Mouse (Mus musculus) heart, embryonic 11.5 days (tissue): ENCODE data around the gene Tarsl2. TPM values are rescaled to one million over a fixed set of nuclear protein-coding genes. Genes with fewer than 3 reads are reported as not detected.

Experiments used
- ATAC-seq: fragments of 200-750 bp; cut with Nextera tagmentation; replicated peaks from 2 replicates; pipeline ENCODE4 v1.8.0; 2017; ENCODE audit warnings: moderate library complexity; ENCODE audit not compliant: insufficient number of reproducible peaks, low FRiP score, low TSS enrichment
- H3K27ac ChIP-seq: fragments of 300-500 bp; sonication (generic); 2 replicates; pipeline ENCODE4 v1.5.1; 2014; ENCODE audit warnings: mild to moderate bottlenecking, low read depth, low read length
- H3K27me3 ChIP-seq: fragments of 300-500 bp; sonication (generic); 2 replicates; pipeline ENCODE4 v1.6.1; 2014; ENCODE audit warnings: mild to moderate bottlenecking, low read length, mixed read lengths; ENCODE audit not compliant: control insufficient read depth, insufficient read depth
- H3K36me3 ChIP-seq: fragments of 300-500 bp; sonication (generic); 2 replicates; pipeline ENCODE4 v1.6.1; 2014; ENCODE audit warnings: mild to moderate bottlenecking, low read length, moderate library complexity, mixed read lengths; ENCODE audit not compliant: control insufficient read depth, insufficient read depth
- H3K4me1 ChIP-seq: fragments of 300-500 bp; sonication (generic); 2 replicates; pipeline ENCODE4 v1.6.1; 2014; ENCODE audit warnings: low read length; ENCODE audit not compliant: control insufficient read depth, insufficient read depth
- H3K4me2 ChIP-seq: fragments of 300-500 bp; sonication (generic); 2 replicates; pipeline ENCODE4 v1.6.1; 2014; ENCODE audit warnings: mild to moderate bottlenecking, moderate library complexity
- H3K4me3 ChIP-seq: fragments of 300-500 bp; sonication (generic); 2 replicates; pipeline ENCODE4 v1.5.1; 2014; ENCODE audit warnings: low read depth, low read length
- H3K9ac ChIP-seq: fragments of 300-500 bp; sonication (generic); 2 replicates; pipeline ENCODE4 v1.6.1; 2014; ENCODE audit warnings: mild to moderate bottlenecking, low read depth, low read length, moderate library complexity
- H3K9me3 ChIP-seq: fragments of 300-500 bp; sonication (generic); replicated peaks from 2 replicates; pipeline ENCODE4 v1.6.1; 2016; ENCODE audit warnings: low read length; ENCODE audit not compliant: control insufficient read depth
- WGBS: fragments of 180-500 bp; shearing (Covaris S2); extraction: QIAGEN DNeasy Blood & Tissue Kit; methylation state at CpG from one replicate; pipeline ENCODE4 v1.1.7; 2014; ENCODE audit not compliant: insufficient replicate concordance; 5-methylcytosine and 5-hydroxymethylcytosine counted together
- polyA plus RNA-seq: library from polyadenylated mRNA; unstranded; fragments of >200 nt; fragmentation: Nextera tagmentation; extraction: Ambion mirVana; gene quantifications from 2 replicates; pipeline ENCODE4 v1.2.1, GENCODE M21; 2014

Tarsl2 gene
- polyA plus RNA-seq, 1 experiment from 2014 or later, result 19.5 TPM

DNA sequence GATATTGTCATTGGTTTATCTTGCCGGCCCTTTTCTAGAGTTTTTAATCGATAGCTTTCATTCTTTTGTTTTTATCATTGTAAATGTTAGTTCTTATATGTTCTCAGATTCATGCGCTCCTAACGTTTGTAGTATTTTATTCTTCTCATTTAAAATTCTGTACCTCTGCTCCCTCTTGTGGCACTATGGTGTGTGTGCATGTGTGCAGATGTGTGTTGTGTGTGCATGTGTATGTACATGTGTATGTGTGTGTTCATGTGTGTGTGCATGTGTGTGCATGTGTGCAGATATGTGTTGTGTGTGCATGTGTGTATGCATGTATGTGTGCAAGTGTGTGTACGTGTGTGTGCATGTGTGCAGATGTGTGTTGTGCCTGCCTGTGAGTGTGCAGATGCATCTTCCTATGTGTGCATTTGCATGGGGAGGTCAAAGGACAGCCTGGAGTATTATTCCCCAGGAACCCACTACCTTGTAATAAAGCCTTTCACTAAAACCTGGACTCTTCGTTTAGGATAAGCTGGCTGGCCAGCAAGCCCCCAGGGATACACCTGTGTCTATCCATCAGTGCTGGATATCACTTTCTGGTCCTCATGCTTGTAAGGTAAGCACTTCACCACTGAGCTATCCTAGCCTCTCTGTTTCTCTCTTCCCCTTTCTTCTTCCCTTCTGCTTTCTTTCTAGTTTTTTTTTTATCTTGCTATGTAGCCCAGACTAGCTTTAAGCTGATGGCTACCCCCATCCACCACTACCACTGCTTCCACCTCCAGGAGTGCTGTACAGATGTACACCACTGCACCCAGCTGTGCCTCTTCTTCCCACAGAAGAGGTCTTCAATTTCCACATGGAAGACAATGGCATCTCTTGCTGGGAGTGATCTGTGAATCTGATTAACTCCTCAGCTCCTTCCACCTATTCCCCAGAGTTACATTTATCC lies 2.1 kb upstream of the Tarsl2 start:
- H3K9ac ChIP-seq, result no peak overlapping the region
- H3K27ac ChIP-seq, result no peak overlapping the region
- 70% methylated on average over 6 of the region's 6 CpGs for WGBS
- H3K4me2 ChIP-seq, result no peak overlapping the region
- peaks cover 8% of the 10 kb centered on the region; the same call in 1 of the 2 replicates for H3K27me3 ChIP-seq
- no peaks in the 10 kb centered on the region for H3K9me3 ChIP-seq
- H3K4me3 ChIP-seq, result no peak overlapping the region
- H3K4me1 ChIP-seq, result 0 out of 2 replicates have a peak, but pooled peaks cover 7% of the 10 kb centered on the region
- no peak for ATAC-seq
- no peaks in the 10 kb centered on the region for H3K36me3 ChIP-seq

DNA sequence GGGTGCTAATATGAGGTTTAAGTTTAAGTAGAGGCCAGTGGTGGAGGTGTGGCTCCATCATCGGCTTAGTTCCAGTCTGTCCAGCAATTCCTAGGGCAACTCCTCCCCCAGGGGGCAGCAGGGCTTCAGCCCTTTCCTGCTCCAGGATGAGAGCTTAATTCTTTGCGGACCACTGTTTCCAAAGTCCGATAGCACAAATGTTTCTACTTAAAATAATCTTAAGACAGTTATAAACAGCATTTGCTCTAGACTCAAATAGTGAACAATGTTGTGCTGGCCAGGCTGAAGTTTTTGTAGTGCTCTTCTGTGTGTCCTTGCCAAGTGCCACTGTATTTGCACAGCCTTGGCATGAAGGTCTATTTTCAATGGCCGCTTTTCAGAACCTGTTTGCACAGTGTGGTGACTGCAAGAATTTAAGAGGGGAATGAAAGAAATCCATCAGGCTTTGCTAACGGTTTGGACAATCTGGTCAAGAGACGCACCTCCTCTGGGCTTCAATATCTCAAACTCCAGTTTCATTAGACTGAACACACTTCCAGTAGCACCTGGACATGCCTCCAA lies 757 bp upstream of the Tarsl2 start:
- Histone ChIP-seq H3K27me3 (peaks cover 8% of the 10 kb centered on the region; the same call in 1 of the 2 replicates), H3K4me3 (peak overlapping the region; percentile 65), H3K4me1 (0 out of 2 replicates have a peak, but pooled peaks cover 7% of the 10 kb centered on the region), H3K27ac (no peak overlapping the region), H3K9ac (no peak overlapping the region), H3K9me3 (no peaks in the 10 kb centered on the region), H3K4me2 (peak overlapping the region; percentile 75), H3K36me3 (no peaks in the 10 kb centered on the region; the same call in 1 of the 2 replicates)
- ATAC-seq, result no peak
- 42% methylated on average over 6 of the region's 6 CpGs for WGBS

DNA sequence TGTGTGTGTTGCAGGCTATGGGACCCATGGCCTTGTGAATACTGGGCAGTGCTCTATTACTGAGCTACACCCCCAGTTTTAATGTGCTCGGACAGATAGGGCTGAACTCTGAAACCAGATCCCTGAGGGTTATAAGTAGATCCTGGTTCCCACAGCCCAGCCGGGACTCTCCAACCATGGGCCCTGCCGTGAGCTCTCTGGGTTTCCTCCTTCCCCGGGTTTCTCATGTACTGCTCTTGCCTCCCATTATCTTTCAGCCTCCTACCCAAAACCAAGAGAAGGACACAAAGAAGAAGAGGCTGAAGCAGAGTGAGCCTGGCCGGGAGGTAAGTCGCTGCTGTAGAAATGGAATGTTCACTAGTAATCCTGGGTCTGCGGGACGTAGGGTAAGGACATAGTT lies 1.3 kb downstream of the Tarsl2 start:
- no peak overlapping the region for H3K27ac ChIP-seq
- peaks cover 8% of the 10 kb centered on the region; the same call in 1 of the 2 replicates for H3K27me3 ChIP-seq
- 81% methylated on average over 8 of the region's 8 CpGs for WGBS
- H3K9ac ChIP-seq, result no peak overlapping the region
- peak overlapping the region; percentile 75 for H3K4me2 ChIP-seq
- peaks cover 3% of the 10 kb centered on the region; the same call in 1 of the 2 replicates for H3K36me3 ChIP-seq
- peak overlapping the region; percentile 65; the same call in 1 of the 2 replicates for H3K4me3 ChIP-seq
- no peak for ATAC-seq
- H3K4me1 ChIP-seq, result 0 out of 2 replicates have a peak, but pooled peaks cover 7% of the 10 kb centered on the region
- H3K9me3 ChIP-seq, result no peaks in the 10 kb centered on the region

GRCm38 (mm10) chr7:65650662-65651061 lies 6.0 kb downstream of the Tarsl2 start:
- 0 out of 2 replicates have a peak, but pooled peaks cover 4% of the 10 kb centered on the region for H3K4me1 ChIP-seq
- no peak overlapping the region for H3K9ac ChIP-seq
- H3K27ac ChIP-seq, result no peak overlapping the region
- peaks cover 5% of the 10 kb centered on the region for H3K36me3 ChIP-seq
- H3K4me2 ChIP-seq, result no peak overlapping the region
- no peak for ATAC-seq
- 90% methylated on average over 4 of the region's 4 CpGs for WGBS
- no peak overlapping the region for H3K4me3 ChIP-seq
- no peaks in the 10 kb centered on the region for H3K27me3 ChIP-seq
- no peaks in the 10 kb centered on the region for H3K9me3 ChIP-seq

DNA sequence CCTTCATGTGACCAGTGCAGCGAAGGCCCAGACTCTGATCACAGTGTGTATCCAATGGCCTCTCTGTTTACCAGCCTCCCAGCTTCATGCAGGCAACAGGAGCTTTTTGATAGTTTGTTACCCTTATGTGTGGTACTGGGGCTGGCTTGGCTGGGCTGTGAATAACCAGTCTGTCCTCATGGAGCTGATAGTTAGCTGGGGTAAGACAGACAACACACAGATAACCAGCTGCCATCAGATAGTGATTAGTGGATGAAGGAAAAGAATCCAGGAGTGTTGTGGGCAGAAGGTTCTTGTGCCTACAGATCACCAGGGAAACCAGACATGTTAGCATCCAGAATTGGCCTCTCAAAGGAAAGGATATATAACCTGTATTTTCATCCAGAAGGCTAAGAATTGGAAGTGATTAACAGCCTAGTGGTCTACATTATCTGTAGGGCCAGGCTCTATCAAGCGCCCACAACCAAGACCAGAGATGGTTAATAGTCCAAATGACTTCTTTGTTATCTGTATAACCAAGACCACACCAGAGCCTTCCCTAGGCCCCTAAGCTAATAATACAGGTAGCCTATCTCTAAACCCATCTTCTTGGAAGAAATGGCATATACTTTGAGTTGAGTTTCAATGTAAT lies 12.9 kb downstream of the Tarsl2 start:
- Histone ChIP-seq H3K4me2 (no peak overlapping the region), H3K4me1 (no peaks in the 10 kb centered on the region), H3K27ac (no peak overlapping the region), H3K9ac (no peak overlapping the region), H3K36me3 (peaks cover 2% of the 10 kb centered on the region; the same call in 1 of the 2 replicates), H3K4me3 (no peak overlapping the region), H3K9me3 (no peaks in the 10 kb centered on the region), H3K27me3 (no peaks in the 10 kb centered on the region)
- ATAC-seq, result no peak
- WGBS, result 79% methylated on average over 2 of the region's 2 CpGs

- no peaks in the 10 kb centered on the region for H3K36me3 ChIP-seq
- WGBS, result 87% methylated on average over 11 of the region's 11 CpGs
Observed at GRCm38 (mm10) chr7:65663225-65663790, 18.6 kb downstream of the Tarsl2 start.

DNA sequence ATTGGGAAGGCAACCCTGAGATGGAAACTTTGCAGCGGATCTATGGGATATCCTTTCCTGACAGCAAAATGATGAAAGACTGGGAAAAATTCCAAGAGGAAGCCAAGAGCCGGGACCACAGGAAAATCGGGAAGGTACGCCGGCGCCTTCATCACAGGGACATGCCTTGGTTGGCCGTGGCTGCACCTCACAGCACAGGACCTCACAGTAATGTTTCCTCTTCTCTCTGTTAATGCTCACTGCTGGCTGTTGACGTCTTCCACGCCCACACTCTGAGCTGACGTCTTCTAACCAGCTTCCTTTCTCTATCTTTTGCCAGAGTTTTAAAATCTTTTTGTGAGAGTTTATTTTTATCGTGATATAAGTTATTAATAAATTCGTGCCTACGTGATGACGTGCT lies 19.2 kb downstream of the Tarsl2 start:
- H3K36me3 ChIP-seq, result no peaks in the 10 kb centered on the region
- H3K9me3 ChIP-seq, result no peaks in the 10 kb centered on the region
- H3K4me3 ChIP-seq, result no peak overlapping the region
- no peak overlapping the region for H3K27ac ChIP-seq
- H3K4me2 ChIP-seq, result no peak overlapping the region
- ATAC-seq, result no peak
- no peak overlapping the region for H3K9ac ChIP-seq
- no peaks in the 10 kb centered on the region for H3K27me3 ChIP-seq
- 73% methylated on average over 14 of the region's 14 CpGs for WGBS
- no peaks in the 10 kb centered on the region for H3K4me1 ChIP-seq

More at GRCm38 (mm10) chr7:65663225-65663790, 18.6 kb downstream of the Tarsl2 start:
- H3K9me3 ChIP-seq, result no peaks in the 10 kb centered on the region
- no peaks in the 10 kb centered on the region for H3K4me1 ChIP-seq
- no peak overlapping the region for H3K9ac ChIP-seq
- no peak overlapping the region for H3K4me3 ChIP-seq
- no peak for ATAC-seq
- no peak overlapping the region for H3K4me2 ChIP-seq
- H3K27me3 ChIP-seq, result no peaks in the 10 kb centered on the region
- H3K27ac ChIP-seq, result no peak overlapping the region

GRCm38 (mm10) chr7:65667491-65667890 lies 22.8 kb downstream of the Tarsl2 start:
- ATAC-seq, result no peak
- H3K27me3 ChIP-seq, result no peaks in the 10 kb centered on the region
- H3K27ac ChIP-seq, result no peak overlapping the region
- H3K36me3 ChIP-seq, result no peaks in the 10 kb centered on the region
- no peak overlapping the region for H3K4me3 ChIP-seq
- H3K4me2 ChIP-seq, result no peak overlapping the region
- no peak overlapping the region for H3K9ac ChIP-seq
- no peaks in the 10 kb centered on the region for H3K4me1 ChIP-seq
- 76% methylated on average over 6 of the region's 6 CpGs for WGBS
- H3K9me3 ChIP-seq, result no peaks in the 10 kb centered on the region
